Mouse (Mus musculus) spleen, adult 12 weeks (tissue): ENCODE data around the gene Uhrf1bp1.

Experiments
- DNase-seq: peaks from one replicate; pipeline ENCODE4 v3.0.0; 2022; ENCODE audit warnings: low spot score

Gene Uhrf1bp1

GRCm38 (mm10) chr17:27839469-27840252, 16.6 kb upstream of the Uhrf1bp1 start:
- peak; percentile 86 for DNase-seq

- DNase-seq, result no peak
These were observed 7.9 kb upstream of the Uhrf1bp1 start for GRCm38 (mm10) chr17:27848351-27848750.

GRCm38 (mm10) chr17:27851076-27851475, 5.2 kb upstream of the Uhrf1bp1 start:
- DNase-seq, result no peak

- DNase-seq, result peak; percentile 54
These were observed 782 bp downstream of the Uhrf1bp1 start for GRCm38 (mm10) chr17:27856798-27857648.

GRCm38 (mm10) chr17:27857649-27858475, 1.6 kb downstream of the Uhrf1bp1 start:
- peak; percentile 30 for DNase-seq

- peak; percentile 11 for DNase-seq
These were observed 2.9 kb downstream of the Uhrf1bp1 start for GRCm38 (mm10) chr17:27859131-27859530.

GRCm38 (mm10) chr17:27865461-27865860, 9.2 kb downstream of the Uhrf1bp1 start:
- DNase-seq, result no peak

GRCm38 (mm10) chr17:27866737-27867136, 10.5 kb downstream of the Uhrf1bp1 start:
- DNase-seq, result no peak

- no peak for DNase-seq
These were observed 15.6 kb downstream of the Uhrf1bp1 start for GRCm38 (mm10) chr17:27871851-27872250.

GRCm38 (mm10) chr17:27873583-27873982, 17.3 kb downstream of the Uhrf1bp1 start:
- no peak for DNase-seq

- DNase-seq, result peak; percentile 10
These were observed 18.3 kb downstream of the Uhrf1bp1 start for GRCm38 (mm10) chr17:27874510-27874909.

GRCm38 (mm10) chr17:27881518-27881917, 25.3 kb downstream of the Uhrf1bp1 start:
- no peak for DNase-seq

- no peak for DNase-seq
These were observed 26.9 kb downstream of the Uhrf1bp1 start for GRCm38 (mm10) chr17:27883129-27883528.

- DNase-seq, result no peak
These were observed 27.8 kb downstream of the Uhrf1bp1 start for GRCm38 (mm10) chr17:27883994-27884393.

- no peak for DNase-seq
These were observed 30.4 kb downstream of the Uhrf1bp1 start for GRCm38 (mm10) chr17:27886499-27887210.

GRCm38 (mm10) chr17:27907512-27908205, 51.4 kb downstream of the Uhrf1bp1 start:
- peak; percentile 82 for DNase-seq

- DNase-seq, result peak; percentile 14
These were observed 52.1 kb downstream of the Uhrf1bp1 start for GRCm38 (mm10) chr17:27908206-27908887.

- DNase-seq, result peak; percentile 77
These were observed 52.8 kb downstream of the Uhrf1bp1 start, which contains the start of gene Anks1 for GRCm38 (mm10) chr17:27908888-27909621. TSS of gene Anks1 (plus strand) at chr17:27909306.
